Mouse (Mus musculus): ENCODE measurements around the gene Prf1.

DNA sequence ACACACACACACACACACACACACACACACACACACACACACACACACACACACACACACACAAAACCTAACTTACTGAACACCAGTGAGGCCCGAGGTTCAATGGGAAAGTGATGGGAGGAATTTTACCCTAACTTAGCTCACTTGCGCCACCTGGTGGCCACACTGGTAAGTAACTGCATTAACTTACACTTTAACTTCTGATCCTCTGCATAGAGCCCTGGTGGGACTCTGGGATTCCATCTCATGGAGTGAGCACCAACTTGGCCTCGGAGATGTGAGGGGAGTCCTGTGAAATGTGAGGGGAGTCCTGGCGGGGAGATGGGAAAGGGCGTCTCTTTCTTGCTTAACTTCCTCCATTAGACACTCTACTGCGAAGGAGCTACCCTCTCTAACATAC is 38.5 kb downstream of the Prf1 start:
- TF ChIP-seq POLR2A (IDR thresholded peaks at IDR 0.05; ENCODE audit: low read depth, low read length) (no peak), CTCF (IDR thresholded peaks at IDR 0.05; ENCODE audit: extremely low read depth, insufficient read length, insufficient replicate concordance, low read depth, low read length) (peak; percentile 57; the same call in 1 of the 2 replicates)

Data from small intestine, adult 2 months (tissue).